Mouse (Mus musculus): ENCODE measurements at regions not wholly inside any gene's neighbourhood (a gene's known extent, or its start where the extent isn't known, plus 50 kb on each side); places are given as distances from the start of the nearest gene placed in this dataset.

DNA sequence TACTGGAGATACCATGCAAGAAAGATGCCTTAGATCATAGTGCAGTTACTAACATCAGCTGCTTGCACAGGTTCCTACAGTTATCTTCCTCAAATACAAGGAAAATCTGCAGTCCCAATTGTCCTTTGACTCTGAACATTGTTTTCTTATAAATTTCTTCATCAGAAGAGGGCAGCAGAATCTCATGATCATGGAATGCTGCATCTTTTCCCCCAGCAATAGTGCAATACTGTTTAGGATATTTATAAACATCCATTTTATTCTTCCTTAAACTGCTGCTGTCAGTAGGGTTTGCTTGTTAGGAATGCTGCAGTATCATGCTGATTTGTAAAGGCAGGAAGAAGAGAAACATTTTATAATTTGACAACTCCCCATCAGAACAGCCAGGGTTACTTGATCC, 1088.7 kb downstream of the Otol1 start:
- in situ Hi-C loops (cut with MboI, MseI), result loop anchor here in 1 of 2 experiments (25.0 kb wide), 1 partner anchor 1259 kb away; no protein-coding TSS in a partner anchor

DNA sequence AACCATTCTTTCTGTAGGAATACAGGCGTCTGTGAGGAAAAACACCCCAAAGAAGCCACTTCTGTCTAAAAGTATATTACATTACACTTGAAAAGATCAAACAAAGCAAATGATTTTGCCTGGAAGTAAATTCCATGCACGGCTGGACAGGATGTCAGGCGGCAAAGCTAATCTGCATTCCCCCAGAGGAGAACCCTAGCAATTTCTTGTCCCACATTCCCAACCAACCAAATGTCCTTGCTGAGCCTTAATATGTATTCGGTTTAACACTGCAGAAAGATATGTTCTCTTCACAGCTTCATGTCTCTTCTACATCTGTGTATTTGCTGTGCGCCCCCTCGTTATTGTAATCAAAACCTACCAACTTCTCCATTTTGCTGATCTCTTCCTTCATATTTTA, 1096.1 kb downstream of the Otol1 start:
- in situ Hi-C loops (cut with MboI, MseI), result no loop called here

DNA sequence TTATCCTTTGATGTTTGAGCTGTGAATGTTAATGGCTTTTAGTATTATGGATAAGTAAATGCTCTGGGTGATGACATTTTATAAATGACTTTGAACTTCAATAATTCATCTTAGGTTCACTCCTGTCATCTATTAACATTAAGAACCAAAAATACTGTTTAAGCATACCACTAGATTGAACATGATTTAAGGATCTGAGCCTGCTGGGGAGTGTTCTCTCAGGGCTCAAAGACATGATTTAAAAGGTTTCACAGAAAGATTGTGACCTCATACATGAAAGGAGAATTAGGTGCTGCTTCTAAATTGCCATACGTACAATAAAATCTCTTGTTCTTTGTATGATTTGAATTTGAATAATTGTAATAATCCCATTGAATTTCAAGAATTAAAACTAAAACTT, 1137.8 kb downstream of the Otol1 start:
- in situ Hi-C loops (cut with MboI, MseI), result no loop called here
